Mouse (Mus musculus) heart, adult 9 months (tissue): Measurements from ENCODE around the gene Stx1b.

Experiments used
- DNase-seq, 2 experiments: peaks; one replicate each; pipeline ENCODE4 v3.0.0; 2022; ENCODE audit warnings: low spot score in 2 of 2

Gene Stx1b

GRCm38 (mm10) chr7:127817053-127817452 lies 7.3 kb downstream of the Stx1b start:
- no peak for DNase-seq

- DNase-seq: peak; percentile 63
These were observed 8.2 kb downstream of the Stx1b start for GRCm38 (mm10) chr7:127815954-127816821.

GRCm38 (mm10) chr7:127815116-127815665 lies 9.2 kb downstream of the Stx1b start:
- no peak for DNase-seq

- peak; percentile 78 to 90 for DNase-seq
These were observed 10.0 kb downstream of the Stx1b start for GRCm38 (mm10) chr7:127814241-127814921.

GRCm38 (mm10) chr7:127813821-127814220 lies 10.5 kb downstream of the Stx1b start:
- DNase-seq: peak; percentile 44 to 67

GRCm38 (mm10) chr7:127812292-127812691 lies 12.1 kb downstream of the Stx1b start:
- no peak for DNase-seq

GRCm38 (mm10) chr7:127811240-127811639 lies 13.1 kb downstream of the Stx1b start:
- DNase-seq: no peak

GRCm38 (mm10) chr7:127810650-127811049 lies 13.7 kb downstream of the Stx1b start:
- DNase-seq: no peak

- no peak for DNase-seq
These were observed 14.5 kb downstream of the Stx1b start for GRCm38 (mm10) chr7:127809846-127810245.

GRCm38 (mm10) chr7:127808821-127809220 lies 15.5 kb downstream of the Stx1b start:
- no peak for DNase-seq

GRCm38 (mm10) chr7:127802313-127802712 lies 22.0 kb downstream of the Stx1b start:
- no peak for DNase-seq

GRCm38 (mm10) chr7:127801010-127801621 lies 23.2 kb downstream of the Stx1b start:
- DNase-seq: peak; percentile 27 to 30

- peak; percentile 93 to 94 for DNase-seq
These were observed 23.8 kb downstream of the Stx1b start, which contains the start of gene Hsd3b7 for GRCm38 (mm10) chr7:127800435-127801009. TSS of gene Hsd3b7 (plus strand) at chr7:127800604.

GRCm38 (mm10) chr7:127799738-127800137 lies 24.6 kb downstream of the Stx1b start:
- DNase-seq: no peak

GRCm38 (mm10) chr7:127799211-127799610 lies 25.1 kb downstream of the Stx1b start:
- DNase-seq: no peak

- DNase-seq: no peak
These were observed 25.8 kb downstream of the Stx1b start for GRCm38 (mm10) chr7:127798591-127798990.

GRCm38 (mm10) chr7:127797076-127797845 lies 27.1 kb downstream of the Stx1b start:
- DNase-seq: no peak

GRCm38 (mm10) chr7:127785308-127785707 lies 39.0 kb downstream of the Stx1b start, which contains the start of gene Gm49388:
TSS of gene Gm49388 (plus strand) at chr7:127785608.
- DNase-seq: no peak

GRCm38 (mm10) chr7:127778350-127778749 lies 46.0 kb downstream of the Stx1b start:
- DNase-seq: no peak

GRCm38 (mm10) chr7:127777474-127778266 lies 46.7 kb downstream of the Stx1b start:
- DNase-seq: peak in 1 of 2 experiments; percentile 38
